Mouse (Mus musculus) limb, embryonic 12.5 days (tissue): ENCODE results near the gene Gm21789. TPM values are rescaled to one million over a fixed set of nuclear protein-coding genes. Genes with fewer than 3 reads are reported as not detected.
"Not testable (repeated sequence)": the region's sequence is repeated elsewhere in the genome, so short reads cannot be mapped to it uniquely, and the experiment has no call there.

Source experiments
- ATAC-seq: fragments of 200-750 bp; cut with Nextera tagmentation; 2 replicates; pipeline ENCODE4 v1.8.0; 2017; ENCODE audit warnings: low read depth, moderate TSS enrichment; ENCODE audit not compliant: insufficient number of reproducible peaks, insufficient read depth, low FRiP score, low TSS enrichment
- H3K27ac ChIP-seq: fragments of 300-500 bp; sonication (generic); 2 replicates; pipeline ENCODE4 v1.5.1; 2016; ENCODE audit warnings: mild to moderate bottlenecking, moderate library complexity
- H3K27me3 ChIP-seq: fragments of 300-500 bp; sonication (generic); 2 replicates; pipeline ENCODE4 v1.6.1; 2016; ENCODE audit warnings: mild to moderate bottlenecking, moderate library complexity
- H3K36me3 ChIP-seq: fragments of 300-500 bp; sonication (generic); 2 replicates; pipeline ENCODE4 v1.6.1; 2016; ENCODE audit warnings: mild to moderate bottlenecking, moderate library complexity
- H3K4me1 ChIP-seq: fragments of 300-500 bp; sonication (generic); replicated peaks from 2 replicates; pipeline ENCODE4 v1.6.1; 2016
- H3K4me2 ChIP-seq: fragments of 300-500 bp; sonication (generic); 2 replicates; pipeline ENCODE4 v1.6.1; 2016; ENCODE audit warnings: mild to moderate bottlenecking, moderate library complexity
- H3K4me3 ChIP-seq: fragments of 300-500 bp; sonication (generic); replicated peaks from 2 replicates; pipeline ENCODE4 v1.5.1; 2016; ENCODE audit warnings: mild to moderate bottlenecking
- H3K9ac ChIP-seq: fragments of 300-500 bp; sonication (generic); replicated peaks from 2 replicates; pipeline ENCODE4 v1.6.1; 2016; ENCODE audit warnings: mild to moderate bottlenecking, moderate library complexity
- H3K9me3 ChIP-seq: fragments of 300-500 bp; sonication (generic); 2 replicates; pipeline ENCODE4 v1.6.1; 2016; ENCODE audit warnings: mild to moderate bottlenecking, moderate library complexity
- WGBS: fragments of 180-500 bp; shearing (Covaris S2); methylation state at CpG from one replicate; pipeline ENCODE4 v1.1.7; 2016; 5-methylcytosine and 5-hydroxymethylcytosine counted together
- polyA plus RNA-seq: library from polyadenylated mRNA; unstranded; fragments of >200 nt; fragmentation: Nextera tagmentation; extraction: Ambion mirVana; gene quantifications from 2 replicates; pipeline ENCODE4 v1.2.1, GENCODE M21; 2016

Gene Gm21789
- polyA plus RNA-seq: not detected in 2 replicates

- not testable (repeated sequence) for H3K27ac ChIP-seq, H3K4me2 ChIP-seq, ATAC-seq, H3K27me3 ChIP-seq, H3K4me1 ChIP-seq, H3K4me3 ChIP-seq, H3K9me3 ChIP-seq, H3K9ac ChIP-seq, H3K36me3 ChIP-seq
- no CpG with 5 or more reads among the region's 1 CpGs for WGBS
These were observed at the start of gene Gm21789 for GRCm38 (mm10) chrX:32941468-32941867. Gene Gm21789 (plus strand): TSS chrX:32941768.

- no CpG with 5 or more reads among the region's 4 CpGs for WGBS
These were observed 47.2 kb upstream of the Gm21789 start, which contains the start of gene Btbd35f30 for GRCm38 (mm10) chrX:32894325-32894724. Gene Btbd35f30 (plus strand): TSS chrX:32894625.

DNA sequence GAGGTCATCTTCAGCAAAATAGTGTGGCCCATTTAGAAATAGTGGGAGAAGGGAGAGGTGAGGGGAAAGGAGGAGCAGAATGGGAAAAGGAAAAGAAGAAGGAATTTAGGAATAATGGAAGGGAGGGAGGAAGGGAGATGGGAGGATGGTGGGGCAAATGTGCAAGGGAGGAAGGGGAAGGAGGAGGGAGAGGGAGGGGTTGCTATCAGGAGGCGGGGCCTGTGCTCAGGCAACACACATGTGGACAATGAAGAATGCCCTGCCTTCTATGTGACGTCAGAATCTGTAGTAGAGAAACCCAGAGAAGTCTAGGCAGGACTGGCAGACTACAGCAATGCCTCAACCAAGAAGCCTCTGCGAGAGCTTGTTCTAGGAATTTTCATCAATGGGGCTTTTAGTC is 32.0 kb downstream of the Gm21789 start, which contains the start of gene Btbd35f5:
Gene Btbd35f5, plus strand, starts transcription at position 301 of the 400 bp plus-strand sequence.
- not testable (repeated sequence) for H3K9me3 ChIP-seq, H3K4me3 ChIP-seq, H3K4me1 ChIP-seq, H3K4me2 ChIP-seq, H3K27ac ChIP-seq, H3K27me3 ChIP-seq, ATAC-seq, H3K9ac ChIP-seq, H3K36me3 ChIP-seq
- WGBS: no CpG with 5 or more reads among the region's 3 CpGs

More at GRCm38 (mm10) chrX:32894325-32894724, 47.2 kb upstream of the Gm21789 start, which contains the start of gene Btbd35f30:
- not testable (repeated sequence) for H3K27ac ChIP-seq, H3K4me1 ChIP-seq, H3K4me2 ChIP-seq, ATAC-seq, H3K27me3 ChIP-seq, H3K36me3 ChIP-seq, H3K4me3 ChIP-seq, H3K9me3 ChIP-seq, H3K9ac ChIP-seq

Other genes starting within 250 kb of the Gm21789 start
- not detected in 2 replicates for gene Btbd35f21, start 215.7 kb upstream of the Gm21789 start, polyA plus RNA-seq
- gene Btbd35f30, start 47.1 kb upstream of the Gm21789 start, polyA plus RNA-seq: not detected in 2 replicates
- gene Btbd35f5, start 32.1 kb downstream of the Gm21789 start, polyA plus RNA-seq: not detected in 2 replicates